31 mouse cellular contexts compared by ENCODE assay signal in genomic region chr9:72462427-72462826, GRCm38 (mm10).
"Had no signal": no experiment of that assay in that cellular context is flagged by ENCODE, and none has a peak within 500 bp of the region (broad histone marks: within the 10 kb centered on the region; RNA-seq: fewer than 3 reads in every experiment).

No protein-coding gene starts in this region.

- H3K4me1 ChIP-seq: limb, embryonic 10.5 days; limb, embryonic 12.5 days; limb, embryonic 13.5 days; limb, embryonic 15.5 days; lung, embryonic 15.5 days; midbrain, embryonic 10.5 days; midbrain, embryonic 12.5 days; midbrain, embryonic 13.5 days; midbrain, embryonic 15.5 days; neural tube, embryonic 12.5 days had no signal

- H3K27ac ChIP-seq: limb, embryonic 10.5 days; limb, embryonic 12.5 days; limb, embryonic 13.5 days; limb, embryonic 15.5 days; liver, embryonic 12.5 days; liver, embryonic 13.5 days; liver, embryonic 14.5 days; liver, embryonic 15.5 days; lung, embryonic 15.5 days; macrophage; midbrain, embryonic 10.5 days; midbrain, embryonic 12.5 days; midbrain, embryonic 13.5 days; midbrain, embryonic 15.5 days; neural tube, embryonic 12.5 days had no signal

- H3K9me3 ChIP-seq: limb, embryonic 10.5 days; limb, embryonic 12.5 days; limb, embryonic 13.5 days; limb, embryonic 15.5 days; liver, embryonic 12.5 days; liver, embryonic 13.5 days; liver, embryonic 15.5 days; lung, embryonic 15.5 days; megakaryocyte, embryonic 14.5 days; midbrain, embryonic 10.5 days; midbrain, embryonic 12.5 days; midbrain, embryonic 13.5 days; midbrain, embryonic 15.5 days; neural tube, embryonic 12.5 days had no signal

- ATAC-seq: liver, embryonic 12.5 days; liver, postnatal 0 days; midbrain, embryonic 13.5 days; midbrain, embryonic 15.5 days; midbrain, embryonic 16.5 days had no signal

- H3K4me2 ChIP-seq: limb, embryonic 12.5 days; limb, embryonic 13.5 days; limb, embryonic 15.5 days; liver, embryonic 11.5 days; liver, embryonic 12.5 days; liver, embryonic 13.5 days; liver, embryonic 15.5 days; lung, embryonic 14.5 days; lung, embryonic 15.5 days; midbrain, embryonic 11.5 days; midbrain, embryonic 12.5 days; midbrain, embryonic 13.5 days; midbrain, embryonic 15.5 days; neural tube, embryonic 12.5 days had no signal

- H3K27me3 ChIP-seq: limb, embryonic 12.5 days; limb, embryonic 13.5 days; limb, embryonic 15.5 days; liver, embryonic 12.5 days; liver, embryonic 13.5 days; liver, embryonic 15.5 days; lung, embryonic 15.5 days; megakaryocyte, embryonic 14.5 days; midbrain, embryonic 12.5 days; midbrain, embryonic 13.5 days; midbrain, embryonic 15.5 days; neural tube, embryonic 12.5 days had no signal

- H3K9ac ChIP-seq: limb, embryonic 12.5 days; limb, embryonic 13.5 days; limb, embryonic 15.5 days; liver, embryonic 12.5 days; liver, embryonic 13.5 days; liver, embryonic 14.5 days; liver, embryonic 15.5 days; liver, postnatal 0 days; lung, embryonic 14.5 days; lung, embryonic 15.5 days; midbrain, embryonic 12.5 days; midbrain, embryonic 13.5 days; midbrain, embryonic 15.5 days; neural tube, embryonic 12.5 days had no signal

- H3K4me3 ChIP-seq: limb, embryonic 10.5 days; limb, embryonic 12.5 days; limb, embryonic 13.5 days; limb, embryonic 15.5 days; liver, embryonic 12.5 days; liver, embryonic 13.5 days; liver, embryonic 15.5 days; lung, embryonic 15.5 days; megakaryocyte, embryonic 14.5 days; midbrain, embryonic 10.5 days; midbrain, embryonic 12.5 days; midbrain, embryonic 13.5 days; midbrain, embryonic 15.5 days; myocyte; neural tube, embryonic 12.5 days had no signal

- DNase-seq: left cerebral cortex, postnatal 4 days; liver; liver, embryonic 13.5 days; liver, postnatal 0 days; lung, adult 18-20 months; lung, adult 2 months; lung, embryonic 14.5 days; lung, postnatal 10 days; lung, postnatal 14 days; lung, postnatal 36 days; lung, postnatal 4 days; midbrain, embryonic 14.5 days had no signal
